Mouse (Mus musculus) MN1 (cell line): ENCODE results near the gene Btbd8.

Source experiments
- DNase-seq: peaks from one replicate; pipeline ENCODE4 v3.0.0-alpha.2; 2016; ENCODE audit warnings: low spot score

Btbd8 gene

GRCm38 (mm10) chr5:107437464-107438281 is at the start of gene Btbd8:
Btbd8 (plus strand) TSS chr5:107437997.
- peak; percentile 95 for DNase-seq

GRCm38 (mm10) chr5:107389373-107389772 is 48.4 kb upstream of the Btbd8 start:
- DNase-seq = no peak

GRCm38 (mm10) chr5:107394437-107394836 is 43.4 kb upstream of the Btbd8 start:
- no peak for DNase-seq

- DNase-seq = no peak
Observed at GRCm38 (mm10) chr5:107402436-107402835, 35.4 kb upstream of the Btbd8 start, which contains the start of gene Ephx4. Ephx4 (plus strand) TSS chr5:107402736.

- peak; percentile 38 for DNase-seq
Observed at GRCm38 (mm10) chr5:107403011-107403946, 34.5 kb upstream of the Btbd8 start.

GRCm38 (mm10) chr5:107403947-107404684 is 33.7 kb upstream of the Btbd8 start:
- DNase-seq = no peak

GRCm38 (mm10) chr5:107405361-107405760 is 32.4 kb upstream of the Btbd8 start:
- no peak for DNase-seq

GRCm38 (mm10) chr5:107410305-107410704 is 27.5 kb upstream of the Btbd8 start:
- no peak for DNase-seq

- no peak for DNase-seq
Observed at GRCm38 (mm10) chr5:107411326-107411725, 26.5 kb upstream of the Btbd8 start.

GRCm38 (mm10) chr5:107412285-107412684 is 25.5 kb upstream of the Btbd8 start:
- DNase-seq = no peak

- no peak for DNase-seq
Observed at GRCm38 (mm10) chr5:107415098-107415497, 22.7 kb upstream of the Btbd8 start.

GRCm38 (mm10) chr5:107421676-107422075 is 16.1 kb upstream of the Btbd8 start:
- peak; percentile 32 for DNase-seq

GRCm38 (mm10) chr5:107431249-107431648 is 6.5 kb upstream of the Btbd8 start, which contains the start of gene Lpcat2b:
Lpcat2b (plus strand) TSS chr5:107431549.
- no peak for DNase-seq

- no peak for DNase-seq
Observed at GRCm38 (mm10) chr5:107434001-107434400, 3.8 kb upstream of the Btbd8 start.

GRCm38 (mm10) chr5:107436185-107436584 is 1.6 kb upstream of the Btbd8 start:
- no peak for DNase-seq

GRCm38 (mm10) chr5:107436587-107437209 is 1.1 kb upstream of the Btbd8 start:
- DNase-seq = peak; percentile 7

GRCm38 (mm10) chr5:107438353-107438752 is 556 bp downstream of the Btbd8 start:
- DNase-seq = peak; percentile 19

GRCm38 (mm10) chr5:107441881-107442280 is 4.1 kb downstream of the Btbd8 start:
- DNase-seq = no peak

GRCm38 (mm10) chr5:107444251-107444650 is 6.5 kb downstream of the Btbd8 start:
- DNase-seq = peak; percentile 18

- DNase-seq = no peak
Observed at GRCm38 (mm10) chr5:107447977-107448376, 10.2 kb downstream of the Btbd8 start.

- DNase-seq = no peak
Observed at GRCm38 (mm10) chr5:107448784-107449183, 11.0 kb downstream of the Btbd8 start.
